Mouse (Mus musculus) spleen, postnatal 0 days (tissue): ENCODE measurements around the gene Vmn1r169. TPM values are rescaled to one million over a fixed set of nuclear protein-coding genes. Genes with fewer than 3 reads are reported as not detected.

ENCODE experiments used
- polyA plus RNA-seq: library from polyadenylated mRNA; unstranded; fragments of >200 nt; fragmentation: Nextera tagmentation; extraction: Ambion mirVana; gene quantifications from 2 replicates; pipeline ENCODE4 v1.2.1, GENCODE M21; 2015

The Vmn1r169 gene
- polyA plus RNA-seq: not detected in 2 replicates

GRCm38 (mm10) chr7:23575226-23575625 is at the start of gene Vmn1r169:
Gene Vmn1r169, plus strand, starts transcription at chr7:23575526.

GRCm38 (mm10) chr7:23539432-23539831 is 35.9 kb upstream of the Vmn1r169 start, which contains the start of gene Vmn1r168:
Gene Vmn1r168, plus strand, starts transcription at chr7:23539732.

GRCm38 (mm10) chr7:23605875-23606274 is 30.5 kb downstream of the Vmn1r169 start, which contains the start of gene Vmn1r170:
Gene Vmn1r170, plus strand, starts transcription at chr7:23606175.

Other genes starting within 250 kb of the Vmn1r169 start
- not detected in 2 replicates for gene Nlrp5, start 189.6 kb upstream of the Vmn1r169 start, polyA plus RNA-seq
- not detected in 2 replicates for gene Vmn1r167, start 68.3 kb upstream of the Vmn1r169 start, polyA plus RNA-seq
- not detected in 2 replicates for gene Vmn1r168, start 35.8 kb upstream of the Vmn1r169 start, polyA plus RNA-seq
- gene Vmn1r170, start 30.6 kb downstream of the Vmn1r169 start, polyA plus RNA-seq: not detected in 2 replicates
- gene Vmn1r171, start 55.2 kb downstream of the Vmn1r169 start, polyA plus RNA-seq: not detected in 2 replicates
- gene Vmn1r172, start 82.8 kb downstream of the Vmn1r169 start, polyA plus RNA-seq: not detected in 2 replicates
- gene Vmn1r173, start 125.2 kb downstream of the Vmn1r169 start, polyA plus RNA-seq: not detected in 2 replicates
- gene Vmn1r174, start 176.7 kb downstream of the Vmn1r169 start, polyA plus RNA-seq: not detected in 2 replicates
- not detected in 2 replicates for gene Vmn1r175, start 235.1 kb downstream of the Vmn1r169 start, polyA plus RNA-seq